Comparison of ENCODE assay signal across 8 mouse cellular contexts in genomic region chr6:86370093-86370713, GRCm38 (mm10). TPM values are rescaled to one million over a fixed set of nuclear protein-coding genes. Genes with fewer than 3 reads are reported as not detected.
A peak's percentile ranks its signal among the peaks of the same experiment; 100 is the strongest.
DNase-seq lines count a peak whose midpoint lies in the region; ATAC-seq and TF ChIP-seq lines count a peak whose summit lies in the region.

No protein-coding gene starts in this region.

- peak overlapping the region; percentile 89; the same call in 1 of the 2 replicates for H3K4me3 ChIP-seq in layer of hippocampus, adult 2 months
- H3K4me3 ChIP-seq in bone marrow macrophage, adult 2 months (ENCODE audit: insufficient read depth, low read length): peak overlapping the region; percentile 84
- peak overlapping the region; percentile 90; the same call in 1 of the 2 replicates for H3K4me3 ChIP-seq in hindbrain, embryonic 14.5 days (replicated peaks; ENCODE audit: low read length)
- H3K4me3 ChIP-seq in macrophage (ENCODE audit: inconsistent target): no peak overlapping the region

- no peak for ATAC-seq in hindbrain, embryonic 14.5 days (ENCODE audit: low FRiP score)

- no peaks in the 10 kb centered on the region for H3K9me3 ChIP-seq in hindbrain, embryonic 14.5 days (ENCODE audit: control insufficient read depth, low read length)

- peaks cover 13% of the 10 kb centered on the region for H3K4me1 ChIP-seq in bone marrow macrophage, adult 2 months (ENCODE audit: control insufficient read depth, insufficient read depth, low read length)
- H3K4me1 ChIP-seq in hindbrain, embryonic 14.5 days (replicated peaks; ENCODE audit: control insufficient read depth, insufficient read depth, low read length): peaks cover 31% of the 10 kb centered on the region

- WGBS in hindbrain, embryonic 14.5 days: 66% methylated on average over 3 of the region's 3 CpGs
- WGBS in macrophage (ENCODE audit: missing documents): 82% methylated on average over 3 of the region's 3 CpGs

- intact Hi-C loops in left cerebral cortex, postnatal 10 days (cut with DNase I): no loop called here

- peak; percentile 70 for TF ChIP-seq CTCF in layer of hippocampus, adult 2 months (conservative IDR thresholded peaks at IDR 0.05)
- TF ChIP-seq CTCF in bone marrow macrophage, adult 2 months (IDR thresholded peaks at IDR 0.05; ENCODE audit: low read depth, low read length): no peak

- peak overlapping the region; percentile 72 for H3K9ac ChIP-seq in hindbrain, embryonic 14.5 days

- H3K4me2 ChIP-seq in hindbrain, embryonic 14.5 days (replicated peaks): peak overlapping the region; percentile 95

- no peak for DNase-seq in layer of hippocampus, adult 2 months (ENCODE audit: low spot score in 2 of 2)
- no peak for DNase-seq in layer of hippocampus, postnatal 14 days (ENCODE audit: low spot score in 2 of 2)
- no peak for DNase-seq in hindbrain, embryonic 14.5 days (ENCODE audit: low spot score)
- no peak for DNase-seq in urinary bladder, postnatal 25 days (ENCODE audit: low spot score)
- no peak for DNase-seq in left cerebral cortex, postnatal 10 days (ENCODE audit: extremely low spot score in 1 of 2, low spot score in 2 of 2)
- no peak for DNase-seq in right cerebral cortex, postnatal 25 days

- H3K27me3 ChIP-seq in hindbrain, embryonic 14.5 days (ENCODE audit: control insufficient read depth, insufficient read depth, low read length): no peaks in the 10 kb centered on the region

- H3K79me2 ChIP-seq in macrophage (ENCODE audit: inconsistent target): peaks cover 38% of the 10 kb centered on the region

- peak overlapping the region; percentile 94; the same call in 1 of the 2 replicates for H3K27ac ChIP-seq in layer of hippocampus, adult 2 months
- H3K27ac ChIP-seq in bone marrow macrophage, adult 2 months (ENCODE audit: insufficient read depth, low read depth, low read length): no peak overlapping the region
- peak overlapping the region; percentile 95 for H3K27ac ChIP-seq in hindbrain, embryonic 14.5 days
- 0 out of 2 replicates have a peak overlapping the region, but pooled peaks have one; percentile 72 for H3K27ac ChIP-seq in macrophage

- peaks cover 23% of the 10 kb centered on the region for H3K36me3 ChIP-seq in hindbrain, embryonic 14.5 days (replicated peaks; ENCODE audit: control insufficient read depth, insufficient read depth)
- no peaks in the 10 kb centered on the region for H3K36me3 ChIP-seq in macrophage (ENCODE audit: inconsistent target)

- no peak for TF ChIP-seq POLR2A in bone marrow macrophage, adult 2 months (IDR thresholded peaks at IDR 0.05; ENCODE audit: borderline replicate concordance, low read depth, low read length)

RNA-seq across cellular contexts. Expression of gene Snrpg, which starts 0.9 kb away (rescaled TPM):
- 10 to 100 TPM; 75.3 to 88.0 TPM for total RNA-seq in layer of hippocampus, adult 2 months (2021)
- total RNA-seq in layer of hippocampus, postnatal 14 days (2021): 10 to 100 TPM; 77.9 to 92.1 TPM
- 122 and 159 TPM in 2 replicates for polyA plus RNA-seq in bone marrow macrophage, adult 2 months (2012; ENCODE audit: insufficient read depth, insufficient read length, missing spikeins)
- 345 and 410 TPM in 2 replicates for polyA plus RNA-seq in hindbrain, embryonic 14.5 days (2014; fragmentation: Nextera tagmentation; extraction: Ambion mirVana)
- total RNA-seq in macrophage (2018; cell fraction: chromatin; rRNA removed): 10 to 100 TPM in 4 of 26 experiments, 1 to 10 TPM in 21, not detected in 1; 1.5 to 20.4 (median 5.9) TPM
- total RNA-seq in macrophage (2018; cell fraction: cytosol; rRNA removed): 10 to 100 TPM; 17.6 to 37.9 (median 25.2) TPM
- total RNA-seq in macrophage (2018; cell fraction: nucleus; rRNA removed): 10 to 100 TPM in 6 of 26 experiments, 1 to 10 TPM in 20; 4.5 to 22.3 (median 8.0) TPM
- polyA plus RNA-seq in macrophage (2018): 12.5 to 46.1 TPM (median 31.1 TPM) in 3 replicates
- 10 to 100 TPM; 66.9 to 87.6 TPM for total RNA-seq in left cerebral cortex, postnatal 10 days (2021)

RNA-seq across cellular contexts. Expression of gene Fam136a, which starts 4.8 kb away (rescaled TPM):
- 10 to 100 TPM; 27.0 to 30.0 TPM for total RNA-seq in layer of hippocampus, adult 2 months (2021)
- total RNA-seq in layer of hippocampus, postnatal 14 days (2021): 10 to 100 TPM; 31.3 to 35.0 TPM
- 11.0 and 13.2 TPM in 2 replicates for polyA plus RNA-seq in bone marrow macrophage, adult 2 months (2012; ENCODE audit: insufficient read depth, insufficient read length, missing spikeins)
- polyA plus RNA-seq in hindbrain, embryonic 14.5 days (2014; fragmentation: Nextera tagmentation; extraction: Ambion mirVana): 114 and 115 TPM in 2 replicates
- 10 to 100 TPM in 1 of 26 experiments, 1 to 10 TPM in 21, under 1 TPM in 4; 0.76 to 12.9 (median 2.9) TPM for total RNA-seq in macrophage (2018; cell fraction: chromatin; rRNA removed)
- 10 to 100 TPM in 25 of 26 experiments, 1 to 10 TPM in 1; 9.5 to 19.0 (median 14.0) TPM for total RNA-seq in macrophage (2018; cell fraction: cytosol; rRNA removed)
- total RNA-seq in macrophage (2018; cell fraction: nucleus; rRNA removed): 10 to 100 TPM in 3 of 26 experiments, 1 to 10 TPM in 22, under 1 TPM in 1; 0.68 to 18.2 (median 4.7) TPM
- 12.4 to 38.2 TPM (median 14.4 TPM) in 3 replicates for polyA plus RNA-seq in macrophage (2018)
- total RNA-seq in left cerebral cortex, postnatal 10 days (2021): 10 to 100 TPM; 34.0 to 34.6 TPM

RNA-seq across cellular contexts. Expression of gene Pcyox1, which starts 26.8 kb away (rescaled TPM):
- total RNA-seq in layer of hippocampus, adult 2 months (2021): 100 to 1,000 TPM; 112 to 118 TPM
- 100 to 1,000 TPM; 113 to 130 TPM for total RNA-seq in layer of hippocampus, postnatal 14 days (2021)
- polyA plus RNA-seq in bone marrow macrophage, adult 2 months (2012; ENCODE audit: insufficient read depth, insufficient read length, missing spikeins): 98.9 and 99.9 TPM in 2 replicates
- polyA plus RNA-seq in hindbrain, embryonic 14.5 days (2014; fragmentation: Nextera tagmentation; extraction: Ambion mirVana): 94.9 and 99.9 TPM in 2 replicates
- 10 to 100 TPM in 19 of 26 experiments, 1 to 10 TPM in 7; 4.0 to 68.5 (median 23.6) TPM for total RNA-seq in macrophage (2018; cell fraction: chromatin; rRNA removed)
- 100 to 1,000 TPM in 16 of 26 experiments, 10 to 100 TPM in 10; 71.2 to 169 (median 108) TPM for total RNA-seq in macrophage (2018; cell fraction: cytosol; rRNA removed)
- 100 to 1,000 TPM in 11 of 26 experiments, 10 to 100 TPM in 15; 38.8 to 158 (median 98.4) TPM for total RNA-seq in macrophage (2018; cell fraction: nucleus; rRNA removed)
- 69.4 to 127 TPM (median 122 TPM) in 3 replicates for polyA plus RNA-seq in macrophage (2018)
- total RNA-seq in left cerebral cortex, postnatal 10 days (2021): 100 to 1,000 TPM; 114 TPM

RNA-seq across cellular contexts. Expression of gene Tia1, which starts 33.8 kb away (rescaled TPM):
- total RNA-seq in layer of hippocampus, adult 2 months (2021): 100 to 1,000 TPM; 151 to 156 TPM
- total RNA-seq in layer of hippocampus, postnatal 14 days (2021): 100 to 1,000 TPM; 135 to 147 TPM
- 49.7 and 67.7 TPM in 2 replicates for polyA plus RNA-seq in bone marrow macrophage, adult 2 months (2012; ENCODE audit: insufficient read depth, insufficient read length, missing spikeins)
- polyA plus RNA-seq in hindbrain, embryonic 14.5 days (2014; fragmentation: Nextera tagmentation; extraction: Ambion mirVana): 267 and 306 TPM in 2 replicates
- 100 to 1,000 TPM in 19 of 26 experiments, 10 to 100 TPM in 7; 49.4 to 334 (median 192) TPM for total RNA-seq in macrophage (2018; cell fraction: chromatin; rRNA removed)
- total RNA-seq in macrophage (2018; cell fraction: cytosol; rRNA removed): 10 to 100 TPM in 11 of 26 experiments, 1 to 10 TPM in 15; 4.2 to 21.6 (median 9.6) TPM
- total RNA-seq in macrophage (2018; cell fraction: nucleus; rRNA removed): 100 to 1,000 TPM in 11 of 26 experiments, 10 to 100 TPM in 15; 27.4 to 211 (median 85.4) TPM
- 11.3 to 18.2 TPM (median 14.0 TPM) in 3 replicates for polyA plus RNA-seq in macrophage (2018)
- 100 to 1,000 TPM; 125 to 127 TPM for total RNA-seq in left cerebral cortex, postnatal 10 days (2021)

RNA-seq across cellular contexts. Expression of gene Gm44790, which starts 56.3 kb away (rescaled TPM):
- not detected for total RNA-seq in layer of hippocampus, adult 2 months (2021)
- total RNA-seq in layer of hippocampus, postnatal 14 days (2021): under 1 TPM in 1 of 2 experiments, not detected in 1; 0.90 TPM
- polyA plus RNA-seq in bone marrow macrophage, adult 2 months (2012; ENCODE audit: insufficient read depth, insufficient read length, missing spikeins): not detected in 2 replicates
- not detected in 2 replicates for polyA plus RNA-seq in hindbrain, embryonic 14.5 days (2014; fragmentation: Nextera tagmentation; extraction: Ambion mirVana)
- 1 to 10 TPM in 9 of 26 experiments, not detected in 17; 1.1 to 4.0 (median 2.0) TPM for total RNA-seq in macrophage (2018; cell fraction: chromatin; rRNA removed)
- total RNA-seq in macrophage (2018; cell fraction: cytosol; rRNA removed): under 1 TPM in 2 of 26 experiments, not detected in 24; 0.20 to 0.31 TPM
- total RNA-seq in macrophage (2018; cell fraction: nucleus; rRNA removed): 1 to 10 TPM in 2 of 26 experiments, under 1 TPM in 1, not detected in 23; 0.78 to 2.1 (median 1.0) TPM
- polyA plus RNA-seq in macrophage (2018): not detected in 3 replicates
- under 1 TPM in 1 of 2 experiments, not detected in 1; 0.59 TPM for total RNA-seq in left cerebral cortex, postnatal 10 days (2021)
